In genomic region chr10:117710604-117711141, GRCm38 (mm10) we compare ENCODE assay signal across 8 mouse cellular contexts. TPM values are rescaled to one million over a fixed set of nuclear protein-coding genes. Genes with fewer than 3 reads are reported as not detected.
DNase-seq lines count a peak whose midpoint lies in the region; ATAC-seq lines count a peak whose summit lies in the region.

Gene Mdm2, minus strand, starts transcription at chr10:117710758.

- peak; percentile 85 for ATAC-seq in common myeloid progenitor, adult 5-6 weeks (replicated peaks; ENCODE audit: low read depth, poor library complexity, severe bottlenecking)

- peak; percentile 67 for DNase-seq in WW6 (ENCODE audit: low read depth, low spot score)
- peak; percentile 93 to 95 for DNase-seq in gastrocnemius, adult 8-10 months (ENCODE audit: low spot score in 2 of 2)
- peak; percentile 73 for DNase-seq in hindlimb bud, embryonic 11.5 days (ENCODE audit: extremely low spot score, low read depth, low spot score)
- peak; percentile 86 to 93 for DNase-seq in left cerebral cortex, adult 8-10 months (ENCODE audit: low spot score in 2 of 2)
- DNase-seq in right cerebral cortex, postnatal 10 days (ENCODE audit: low spot score in 2 of 2), result peak; percentile 96 to 97
- peak; percentile 98 for DNase-seq in urinary bladder, postnatal 25 days (ENCODE audit: low spot score)

- peaks cover 65% of the 10 kb centered on the region for H3K4me1 ChIP-seq in megakaryocyte, embryonic 14.5 days

- peak within 1 kb of the TSS; percentile 94 for H3K4me3 ChIP-seq in megakaryocyte, embryonic 14.5 days (replicated peaks)

- no peaks in the 10 kb centered on the region for H3K27me3 ChIP-seq in megakaryocyte, embryonic 14.5 days (replicated peaks)

- no peaks in the 10 kb centered on the region for H3K9me3 ChIP-seq in megakaryocyte, embryonic 14.5 days

- H3K36me3 ChIP-seq in megakaryocyte, embryonic 14.5 days (replicated peaks; ENCODE audit: low read length), result peaks cover 35% of the 10 kb centered on the region

RNA-seq across cellular contexts. Expression of gene Mdm2, which starts in this region (rescaled TPM):
- total RNA-seq in common myeloid progenitor, adult 5-6 weeks (2017), result 67.0 and 76.1 TPM in 2 replicates
- total RNA-seq in gastrocnemius, adult 8-10 months (2022), result 10 to 100 TPM; 44.3 to 55.1 (median 51.2) TPM
- total RNA-seq in left cerebral cortex, adult 8-10 months (2022), result 10 to 100 TPM; 44.9 to 54.3 (median 51.9) TPM
- 39.9 and 41.8 TPM in 2 replicates for polyA plus RNA-seq in megakaryocyte, embryonic 14.5 days (2012; ENCODE audit: insufficient read depth, low replicate concordance)

Comparison
In these comparisons a context has a peak if more than half of its experiments do, and no peak if none do; other contexts are left out.
1. Peak in every context shown above with its lines: DNase-seq, ATAC-seq and H3K4me3 ChIP-seq.